Mouse (Mus musculus): ENCODE results near the gene F830045P16Rik. TPM values are rescaled to one million over a fixed set of nuclear protein-coding genes. Genes with fewer than 3 reads are reported as not detected.

F830045P16Rik gene
- total RNA-seq, 1 experiment from 2014 or later, result 0.35 TPM

DNA sequence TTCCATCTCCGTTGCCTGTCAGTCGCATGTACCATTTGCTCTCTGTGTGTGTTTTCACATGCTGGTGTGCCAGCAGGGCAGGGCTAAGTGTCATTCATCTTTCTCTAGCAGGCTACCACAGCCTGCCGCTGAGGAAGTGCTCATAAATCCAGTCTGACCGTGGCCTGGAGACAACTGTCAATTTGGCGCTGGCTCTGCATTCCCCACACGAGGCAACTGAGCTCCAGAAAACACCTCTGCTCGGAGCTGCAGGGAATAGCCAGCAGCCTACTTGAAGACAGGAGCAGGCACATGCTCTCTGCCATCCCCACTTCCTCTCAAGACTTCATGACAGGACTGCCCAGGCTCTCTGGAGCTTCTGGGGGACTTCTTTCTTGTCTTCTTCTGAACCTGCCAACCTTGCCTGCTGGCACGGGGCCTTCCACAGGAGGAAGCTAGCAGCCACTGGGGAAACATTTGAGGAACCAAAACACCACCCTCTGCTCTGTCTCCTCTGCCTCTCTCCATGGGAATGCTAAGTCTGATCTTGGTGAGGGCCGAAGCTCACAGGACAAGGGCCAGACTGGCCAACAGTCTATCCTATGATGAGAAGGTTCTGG, 13.2 kb upstream of the F830045P16Rik start:
- no peak for ATAC-seq (ENCODE audit: extremely low read depth, insufficient number of reproducible peaks, low FRiP score, poor library complexity, severe bottlenecking)

DNA sequence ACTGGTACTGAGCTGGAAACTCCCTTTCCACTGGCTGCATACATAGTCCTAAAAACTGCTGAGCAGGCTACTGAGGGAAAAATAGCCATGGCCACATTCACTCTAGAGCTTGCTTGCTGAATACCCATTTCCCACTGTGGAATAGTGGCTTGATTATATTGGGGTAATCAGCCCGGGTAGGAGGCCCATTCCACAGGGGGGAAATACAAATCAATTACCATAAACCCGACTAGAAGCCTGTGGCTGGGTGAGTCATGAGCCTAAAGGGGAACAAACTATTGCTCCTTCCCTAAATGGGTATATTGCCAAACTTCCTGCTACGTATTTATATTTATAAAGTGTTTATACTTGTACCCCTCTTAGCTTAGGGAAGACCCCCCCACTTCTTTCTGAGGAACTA, 10.4 kb upstream of the F830045P16Rik start:
- peak; percentile 84 for ATAC-seq (ENCODE audit: extremely low read depth, insufficient number of reproducible peaks, low FRiP score, poor library complexity, severe bottlenecking)

DNA sequence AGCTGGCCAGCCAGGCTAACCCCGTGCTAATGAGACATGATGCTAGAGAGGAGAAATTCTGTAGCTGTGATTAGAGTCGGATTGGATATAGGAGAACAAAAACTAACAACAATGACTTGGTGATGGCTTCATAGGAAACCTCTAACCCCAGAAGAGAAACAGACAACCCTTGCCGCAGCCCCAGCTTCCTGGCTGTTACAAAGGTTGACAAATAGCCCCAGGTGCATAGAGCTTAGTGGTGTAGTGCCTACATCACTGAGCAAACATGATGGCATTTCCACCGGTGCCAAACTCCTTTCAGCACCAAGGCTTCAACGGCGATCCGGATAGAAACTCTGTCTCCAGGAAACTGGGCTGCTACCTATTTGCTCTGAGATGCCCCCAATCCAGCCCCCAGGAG, 9.2 kb upstream of the F830045P16Rik start:
- ATAC-seq (ENCODE audit: extremely low read depth, insufficient number of reproducible peaks, low FRiP score, poor library complexity, severe bottlenecking), result no peak

- ATAC-seq (ENCODE audit: extremely low read depth, insufficient number of reproducible peaks, low FRiP score, poor library complexity, severe bottlenecking), result no peak
Measured at GRCm38 (mm10) chr2:129544919-129545318, 8.5 kb upstream of the F830045P16Rik start.

- ATAC-seq (ENCODE audit: extremely low read depth, insufficient number of reproducible peaks, low FRiP score, poor library complexity, severe bottlenecking), result no peak
Measured at GRCm38 (mm10) chr2:129544448-129544847, 8.0 kb upstream of the F830045P16Rik start.

- ATAC-seq (ENCODE audit: extremely low read depth, insufficient number of reproducible peaks, low FRiP score, poor library complexity, severe bottlenecking), result no peak
Measured at GRCm38 (mm10) chr2:129540036-129540435, 3.6 kb upstream of the F830045P16Rik start.

- no peak for ATAC-seq (ENCODE audit: extremely low read depth, insufficient number of reproducible peaks, low FRiP score, poor library complexity, severe bottlenecking)
Measured at GRCm38 (mm10) chr2:129539175-129539574, 2.8 kb upstream of the F830045P16Rik start.

DNA sequence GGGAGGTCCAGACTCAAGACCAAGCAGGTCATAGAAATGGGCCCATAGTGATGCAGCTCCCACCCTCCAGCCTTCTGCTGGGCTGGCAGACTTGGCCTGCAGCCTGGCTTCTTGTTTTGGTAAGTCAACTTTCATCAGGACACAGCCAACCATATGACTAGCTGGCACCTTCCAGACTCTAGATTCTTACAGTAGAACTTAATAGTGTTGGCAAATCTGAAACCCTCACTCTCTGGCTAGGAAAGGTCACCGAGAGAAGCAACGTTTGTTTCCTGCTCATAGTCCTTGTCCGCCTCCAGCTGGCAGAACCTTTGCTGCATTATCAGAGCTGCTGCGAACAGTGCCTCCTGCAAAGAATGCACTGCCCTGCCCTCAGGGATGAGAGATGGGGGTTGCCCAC, 1.5 kb upstream of the F830045P16Rik start:
- no peak for ATAC-seq (ENCODE audit: extremely low read depth, insufficient number of reproducible peaks, low FRiP score, poor library complexity, severe bottlenecking)

DNA sequence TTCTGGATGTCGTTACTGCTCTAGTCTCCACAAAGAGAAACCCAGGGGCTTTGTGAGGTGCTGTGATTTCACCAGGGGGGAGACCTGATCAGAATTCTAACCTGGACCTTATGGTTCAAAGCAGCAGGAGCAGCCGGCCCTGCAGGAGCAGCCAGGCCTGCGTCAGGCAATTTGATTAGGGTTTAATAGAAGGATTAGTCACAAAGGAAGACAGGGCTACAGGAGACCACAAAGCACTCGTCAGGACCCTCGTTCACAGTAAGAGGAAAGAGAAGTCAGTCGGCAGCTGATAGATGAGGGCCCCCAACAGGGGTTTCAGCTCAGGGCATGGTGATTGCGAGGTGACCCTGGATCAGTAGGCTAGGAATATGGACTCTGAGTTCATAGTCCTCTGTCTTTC, 958 bp upstream of the F830045P16Rik start:
- no peak for ATAC-seq (ENCODE audit: extremely low read depth, insufficient number of reproducible peaks, low FRiP score, poor library complexity, severe bottlenecking)

GRCm38 (mm10) chr2:129536926-129537325, 524 bp upstream of the F830045P16Rik start:
- ATAC-seq (ENCODE audit: extremely low read depth, insufficient number of reproducible peaks, low FRiP score, poor library complexity, severe bottlenecking), result no peak

DNA sequence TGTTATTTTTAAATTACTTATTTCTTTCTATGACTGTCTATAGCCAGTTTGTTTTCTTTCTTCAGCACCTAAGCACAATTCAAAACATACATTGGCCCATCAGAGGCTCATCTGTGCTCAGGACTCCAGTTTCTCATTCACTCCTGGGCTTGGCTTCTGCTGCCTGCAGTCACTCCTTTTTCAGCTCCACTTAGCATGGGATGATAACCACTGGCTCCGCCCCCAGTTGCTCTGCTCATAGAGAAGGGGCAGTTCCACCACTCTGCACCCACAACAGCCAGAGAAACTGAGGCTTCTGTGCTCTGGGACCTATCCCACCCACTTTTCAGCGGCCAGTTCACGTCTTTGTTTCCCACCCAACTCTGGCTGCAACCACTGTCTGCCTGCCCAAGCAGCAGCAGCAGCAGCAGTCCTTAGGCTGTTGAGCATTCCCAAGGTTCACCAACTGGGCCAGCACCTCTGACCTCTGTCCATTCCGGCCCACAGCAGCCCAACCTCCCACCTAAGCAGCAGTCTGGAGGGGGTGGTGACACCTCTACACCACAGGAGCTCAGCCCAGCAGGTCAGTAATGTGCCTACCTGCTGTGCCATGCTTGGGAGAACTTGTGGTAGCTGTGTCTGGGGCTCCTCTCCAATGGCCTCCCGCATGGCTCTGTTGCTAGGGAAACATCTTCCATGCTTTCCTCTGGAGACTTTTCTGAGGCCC, 1.4 kb downstream of the F830045P16Rik start:
- no peak for ATAC-seq (ENCODE audit: extremely low read depth, insufficient number of reproducible peaks, low FRiP score, poor library complexity, severe bottlenecking)

DNA sequence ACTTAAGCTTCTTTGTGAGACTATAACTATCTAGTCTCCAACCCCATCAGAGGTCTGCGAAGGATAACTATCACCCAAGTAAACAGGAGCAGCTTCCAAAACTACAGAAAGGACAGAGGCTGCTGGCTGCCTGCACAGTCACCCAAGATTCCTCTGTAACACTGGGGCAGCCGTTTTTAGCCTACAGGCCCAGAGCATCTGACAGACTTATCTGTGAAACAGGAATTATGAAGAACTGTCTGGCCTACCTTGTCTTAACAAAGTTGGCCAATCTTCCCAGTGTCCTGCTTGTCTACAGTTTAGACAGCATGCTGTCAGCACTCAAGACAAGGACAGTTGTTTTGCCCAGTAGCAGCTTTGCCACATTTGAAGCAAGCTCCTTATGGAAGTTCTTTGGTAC, 4.5 kb downstream of the F830045P16Rik start:
- ATAC-seq (ENCODE audit: extremely low read depth, insufficient number of reproducible peaks, low FRiP score, poor library complexity, severe bottlenecking), result no peak

DNA sequence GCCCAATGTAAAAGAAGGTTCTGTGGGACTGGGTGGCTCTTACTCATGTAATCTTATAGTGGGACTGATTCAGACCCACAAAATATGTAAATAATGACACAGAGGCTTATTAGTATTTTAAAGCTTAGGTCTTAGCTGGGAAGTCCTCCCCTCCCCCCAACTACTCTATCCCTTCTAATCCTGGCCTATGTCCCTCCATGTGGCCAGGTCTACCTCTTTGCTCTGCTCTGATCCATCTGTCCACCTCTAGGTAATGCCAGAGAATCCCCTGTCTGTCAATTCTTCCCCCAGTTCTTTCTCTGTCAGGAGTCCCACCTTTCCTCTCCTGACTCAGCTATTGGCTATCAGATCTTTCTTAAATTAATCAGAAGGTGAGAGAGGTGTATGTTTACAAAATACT, 5.3 kb downstream of the F830045P16Rik start:
- ATAC-seq (ENCODE audit: extremely low read depth, insufficient number of reproducible peaks, low FRiP score, poor library complexity, severe bottlenecking), result no peak

GRCm38 (mm10) chr2:129529297-129530209, 6.8 kb downstream of the F830045P16Rik start:
- no peak for ATAC-seq (ENCODE audit: extremely low read depth, insufficient number of reproducible peaks, low FRiP score, poor library complexity, severe bottlenecking)

DNA sequence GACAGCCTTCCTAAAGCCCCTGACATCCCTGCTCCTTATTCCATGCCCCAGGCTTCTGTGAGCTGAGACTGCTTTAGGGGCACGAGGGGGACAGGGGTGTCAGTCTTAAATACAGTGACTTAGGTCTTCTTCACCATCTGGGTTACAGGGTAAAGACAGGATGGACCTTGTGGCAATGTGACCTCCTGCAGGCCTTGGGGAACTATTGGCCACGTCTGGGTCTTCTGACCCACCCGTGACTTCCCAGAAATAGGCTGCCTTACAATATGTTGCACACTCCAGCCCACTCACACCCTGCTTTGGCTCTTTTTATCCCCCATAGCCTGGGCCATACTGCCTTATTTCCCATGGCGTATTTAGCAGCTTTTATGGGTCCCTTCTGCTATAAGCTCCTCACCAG, 8.5 kb downstream of the F830045P16Rik start:
- no peak for ATAC-seq (ENCODE audit: extremely low read depth, insufficient number of reproducible peaks, low FRiP score, poor library complexity, severe bottlenecking)

DNA sequence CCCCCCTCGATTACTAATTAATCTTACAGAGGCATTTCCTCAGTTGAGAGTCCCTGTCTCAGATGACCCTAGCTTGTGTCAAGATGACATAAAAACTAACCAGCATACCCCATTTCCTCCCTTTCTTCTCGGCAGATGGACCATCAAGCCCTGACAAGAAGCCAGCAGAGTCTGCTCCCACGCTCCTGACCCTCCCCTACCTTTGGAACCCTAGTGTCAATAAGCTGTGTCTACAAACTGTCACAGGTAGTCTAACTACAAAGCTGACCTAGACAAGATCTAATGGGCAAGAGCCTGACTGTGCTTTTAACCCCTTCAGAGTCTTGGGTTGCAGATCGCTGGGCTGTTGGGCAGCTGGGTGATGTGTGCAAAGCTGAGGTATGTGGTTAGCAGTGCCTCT, 10.1 kb downstream of the F830045P16Rik start:
- no peak for ATAC-seq (ENCODE audit: extremely low read depth, insufficient number of reproducible peaks, low FRiP score, poor library complexity, severe bottlenecking)

GRCm38 (mm10) chr2:129525644-129526043, 10.8 kb downstream of the F830045P16Rik start:
- no peak for ATAC-seq (ENCODE audit: extremely low read depth, insufficient number of reproducible peaks, low FRiP score, poor library complexity, severe bottlenecking)

- ATAC-seq (ENCODE audit: extremely low read depth, insufficient number of reproducible peaks, low FRiP score, poor library complexity, severe bottlenecking), result no peak
Measured at GRCm38 (mm10) chr2:129518526-129518925, 17.9 kb downstream of the F830045P16Rik start.

GRCm38 (mm10) chr2:129514923-129515920, 21.2 kb downstream of the F830045P16Rik start:
- peak; percentile 94 for ATAC-seq (ENCODE audit: extremely low read depth, insufficient number of reproducible peaks, low FRiP score, poor library complexity, severe bottlenecking)
